Mouse (Mus musculus): ENCODE results near the gene Tnik. TPM values are rescaled to one million over a fixed set of nuclear protein-coding genes. Genes with fewer than 3 reads are reported as not detected.

Gene Tnik
- polyA plus RNA-seq, 1 experiment from 2014 or later = 14.7 TPM

DNA sequence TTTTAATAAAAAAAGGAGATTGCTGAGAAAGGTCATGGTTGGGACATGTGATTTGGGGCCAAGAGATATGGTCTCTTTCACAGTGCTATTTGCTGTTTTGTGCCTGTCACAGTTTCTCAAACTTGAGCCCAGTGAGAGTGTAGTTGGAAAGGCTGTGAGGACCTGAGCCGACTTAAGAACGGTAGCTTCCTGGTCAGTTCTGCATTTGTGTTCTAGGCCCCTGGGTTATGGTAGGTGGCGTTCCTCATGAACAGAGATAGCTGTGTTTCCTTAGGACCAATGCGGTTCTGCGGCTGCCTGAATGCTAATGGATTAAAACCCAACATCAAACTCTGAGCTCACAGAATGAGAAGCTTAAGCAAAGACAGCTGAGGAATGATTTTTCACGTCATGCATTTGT, 98.0 kb downstream of the Tnik start:
- 90% methylated on average over 6 of the region's 6 CpGs for WGBS
- no peak overlapping the region for H3K27ac ChIP-seq
- H3K9ac ChIP-seq = no peak overlapping the region
- H3K36me3 ChIP-seq = no peaks in the 10 kb centered on the region
- no peaks in the 10 kb centered on the region for H3K9me3 ChIP-seq
- ATAC-seq (ENCODE audit: insufficient read depth, low FRiP score, low read depth) = no peak
- H3K4me1 ChIP-seq = no peaks in the 10 kb centered on the region
- H3K4me2 ChIP-seq = no peak overlapping the region
- no peaks in the 10 kb centered on the region for H3K27me3 ChIP-seq (replicated peaks)
- H3K4me3 ChIP-seq (replicated peaks) = no peak overlapping the region

DNA sequence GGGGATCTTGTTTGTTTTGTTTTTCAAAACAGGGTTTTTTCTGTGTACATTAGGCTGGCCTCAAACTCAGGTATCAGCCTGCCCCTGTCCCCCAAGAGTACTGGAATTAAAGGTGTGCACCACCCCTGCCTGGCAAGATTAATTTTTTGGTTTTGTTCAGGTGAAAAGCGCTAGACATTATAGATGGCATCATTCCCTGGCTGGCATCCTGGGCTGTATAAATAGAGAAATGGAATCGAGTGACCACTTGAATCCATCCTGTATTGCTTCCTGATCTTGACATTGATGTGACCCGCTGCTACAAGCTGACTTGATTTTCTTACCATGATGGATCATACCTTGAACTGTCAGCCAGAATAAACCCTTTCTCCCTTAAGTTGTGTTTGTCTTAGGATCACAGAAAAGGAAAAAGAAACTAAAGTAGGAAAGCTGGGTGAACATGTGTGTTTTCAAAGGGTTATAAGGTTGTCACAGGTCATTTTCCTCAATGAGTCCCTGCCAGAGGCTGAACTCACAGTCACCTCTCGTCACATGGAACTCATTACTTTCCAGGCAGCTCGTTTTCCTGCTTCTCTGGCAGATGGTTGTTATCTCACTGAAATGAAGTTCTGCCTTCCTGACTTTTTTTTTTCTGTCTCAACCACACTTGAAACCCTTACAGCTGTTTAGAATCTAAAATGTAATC, 100.6 kb downstream of the Tnik start:
- ATAC-seq (ENCODE audit: insufficient read depth, low FRiP score, low read depth) = no peak
- WGBS = 49% methylated on average over 5 of the region's 5 CpGs

DNA sequence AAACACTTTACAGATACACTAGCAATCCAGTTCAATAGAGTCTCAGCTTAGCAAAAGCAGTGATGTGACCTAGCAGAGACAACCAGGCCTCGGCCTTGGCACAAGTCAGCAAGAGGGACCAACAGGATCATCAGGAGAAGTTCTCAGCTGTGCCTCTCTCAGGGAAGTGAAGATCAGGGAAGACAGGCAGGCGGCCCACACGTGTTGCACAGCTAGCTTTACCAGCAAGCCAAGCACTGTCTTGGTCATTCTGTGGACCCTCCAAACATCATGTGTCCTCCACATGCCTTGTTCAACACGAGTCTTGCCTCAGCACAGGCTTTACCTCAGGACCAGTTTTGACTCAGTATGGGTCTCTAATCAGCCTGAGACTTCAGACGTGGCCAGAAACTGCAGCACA, 105.7 kb downstream of the Tnik start:
- H3K27me3 ChIP-seq (replicated peaks) = no peaks in the 10 kb centered on the region
- no peak overlapping the region for H3K4me3 ChIP-seq (replicated peaks)
- no peak overlapping the region for H3K27ac ChIP-seq
- WGBS = 79% methylated on average over 5 of the region's 5 CpGs
- H3K9me3 ChIP-seq = no peaks in the 10 kb centered on the region
- no peak overlapping the region for H3K4me2 ChIP-seq
- no peak for ATAC-seq (ENCODE audit: insufficient read depth, low FRiP score, low read depth)
- no peaks in the 10 kb centered on the region for H3K36me3 ChIP-seq
- H3K4me1 ChIP-seq = no peaks in the 10 kb centered on the region
- no peak overlapping the region for H3K9ac ChIP-seq

More for the DNA sequence above, 100.6 kb downstream of the Tnik start:
- no peak overlapping the region for H3K4me2 ChIP-seq
- H3K9me3 ChIP-seq = no peaks in the 10 kb centered on the region
- H3K4me1 ChIP-seq = no peaks in the 10 kb centered on the region
- H3K27ac ChIP-seq = no peak overlapping the region
- no peak overlapping the region for H3K4me3 ChIP-seq (replicated peaks)
- no peaks in the 10 kb centered on the region for H3K27me3 ChIP-seq (replicated peaks)
- H3K9ac ChIP-seq = no peak overlapping the region
- H3K36me3 ChIP-seq = no peaks in the 10 kb centered on the region

DNA sequence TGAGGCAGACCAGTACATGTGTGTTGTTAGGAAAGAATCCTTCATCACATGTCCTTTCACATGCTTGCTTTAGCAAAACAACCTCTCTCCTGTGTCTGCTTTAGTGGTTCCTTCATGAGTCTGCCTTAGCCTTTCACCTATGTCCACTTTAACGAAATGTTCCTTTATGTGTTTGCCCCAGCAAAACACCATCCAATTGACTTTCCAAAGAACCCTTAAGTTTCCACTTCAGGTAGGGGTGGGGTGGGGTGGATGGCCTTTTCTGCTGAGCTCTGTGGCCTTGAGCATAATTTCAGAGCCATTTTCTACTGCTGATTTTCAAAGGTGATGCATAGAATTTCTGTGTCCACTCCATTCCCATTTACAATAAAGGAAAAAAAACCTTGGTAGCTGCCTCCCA, 106.3 kb downstream of the Tnik start:
- no peaks in the 10 kb centered on the region for H3K9me3 ChIP-seq
- H3K9ac ChIP-seq = no peak overlapping the region
- H3K4me1 ChIP-seq = no peaks in the 10 kb centered on the region
- H3K4me2 ChIP-seq = no peak overlapping the region
- 94% methylated on average over 1 of the region's 1 CpGs for WGBS
- H3K27ac ChIP-seq = no peak overlapping the region
- H3K36me3 ChIP-seq = no peaks in the 10 kb centered on the region
- no peaks in the 10 kb centered on the region for H3K27me3 ChIP-seq (replicated peaks)
- no peak overlapping the region for H3K4me3 ChIP-seq (replicated peaks)
- no peak for ATAC-seq (ENCODE audit: insufficient read depth, low FRiP score, low read depth)

DNA sequence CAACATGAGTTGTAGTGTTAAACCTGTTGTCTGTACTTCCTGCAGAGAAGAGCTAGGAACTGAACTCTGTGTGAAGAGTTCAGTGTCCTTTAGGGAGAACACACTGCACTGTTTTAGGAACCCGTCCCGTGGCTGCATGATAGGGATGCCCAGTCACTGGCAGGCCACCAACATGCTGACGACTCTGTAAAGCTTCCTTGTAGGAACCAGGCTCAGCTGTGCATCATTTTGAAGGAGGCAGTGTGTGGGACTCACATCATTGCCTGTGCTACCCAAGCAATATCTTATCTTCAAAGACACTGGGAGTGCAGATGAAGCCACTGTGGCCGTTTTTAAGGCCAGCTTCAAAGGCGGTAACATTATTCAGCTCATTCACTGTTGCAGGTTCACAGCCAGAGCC, 106.7 kb downstream of the Tnik start:
- ATAC-seq (ENCODE audit: insufficient read depth, low FRiP score, low read depth) = no peak
- Histone ChIP-seq H3K27ac (no peak overlapping the region), H3K4me1 (no peaks in the 10 kb centered on the region), H3K4me3 (replicated peaks) (no peak overlapping the region), H3K9me3 (no peaks in the 10 kb centered on the region), H3K9ac (no peak overlapping the region), H3K4me2 (no peak overlapping the region), H3K36me3 (no peaks in the 10 kb centered on the region), H3K27me3 (replicated peaks) (no peaks in the 10 kb centered on the region)
- 72% methylated on average over 5 of the region's 5 CpGs for WGBS

DNA sequence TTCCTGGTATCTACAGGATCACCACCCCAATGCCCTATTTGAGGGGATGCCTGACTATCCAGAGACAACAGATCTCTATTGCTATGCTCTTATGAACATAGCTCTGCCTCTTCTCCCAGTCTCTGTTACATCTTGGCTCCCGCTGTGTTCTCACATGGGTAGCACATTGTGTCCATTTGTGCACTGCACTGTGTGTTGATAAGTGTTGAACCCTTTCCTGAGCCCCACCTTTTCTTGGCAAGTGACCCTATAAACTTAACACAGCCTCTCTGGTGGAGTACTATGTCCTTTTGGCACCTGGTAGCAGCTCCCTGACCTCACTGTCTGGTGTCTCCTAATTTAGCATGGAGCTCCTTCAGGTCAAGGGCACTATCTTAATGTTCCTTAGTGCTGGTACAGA, 108.6 kb downstream of the Tnik start:
- Histone ChIP-seq H3K4me1 (no peaks in the 10 kb centered on the region), H3K27me3 (replicated peaks) (no peaks in the 10 kb centered on the region), H3K4me2 (no peak overlapping the region), H3K36me3 (no peaks in the 10 kb centered on the region), H3K9me3 (no peaks in the 10 kb centered on the region), H3K9ac (no peak overlapping the region), H3K27ac (no peak overlapping the region), H3K4me3 (replicated peaks) (no peak overlapping the region)
- WGBS = 94% methylated on average over 1 of the region's 1 CpGs
- ATAC-seq (ENCODE audit: insufficient read depth, low FRiP score, low read depth) = no peak

DNA sequence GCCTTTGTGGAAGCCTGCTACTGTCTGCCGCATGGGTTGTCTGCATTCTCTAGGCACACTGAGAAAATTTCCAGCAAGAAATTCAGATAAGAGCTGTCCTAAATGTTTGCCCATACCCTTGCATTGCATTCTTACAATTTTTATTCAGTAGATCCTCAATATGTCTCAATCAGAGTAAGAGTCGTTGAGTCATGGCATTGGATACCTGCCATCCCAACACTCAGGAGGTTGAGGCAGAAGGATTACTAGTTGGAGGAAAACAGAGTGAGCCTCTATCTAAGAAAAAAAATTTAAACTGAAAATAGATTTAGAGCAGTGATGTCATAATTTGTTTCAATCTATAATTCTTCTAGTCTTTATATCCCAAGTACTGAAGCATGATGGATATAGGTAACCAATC, 109.4 kb downstream of the Tnik start:
- Histone ChIP-seq H3K36me3 (no peaks in the 10 kb centered on the region), H3K27me3 (replicated peaks) (no peaks in the 10 kb centered on the region), H3K4me3 (replicated peaks) (no peak overlapping the region), H3K27ac (no peak overlapping the region), H3K4me2 (no peak overlapping the region), H3K9me3 (no peaks in the 10 kb centered on the region), H3K4me1 (no peaks in the 10 kb centered on the region), H3K9ac (no peak overlapping the region)
- WGBS = 91% methylated on average over 2 of the region's 2 CpGs
- no peak for ATAC-seq (ENCODE audit: insufficient read depth, low FRiP score, low read depth)

DNA sequence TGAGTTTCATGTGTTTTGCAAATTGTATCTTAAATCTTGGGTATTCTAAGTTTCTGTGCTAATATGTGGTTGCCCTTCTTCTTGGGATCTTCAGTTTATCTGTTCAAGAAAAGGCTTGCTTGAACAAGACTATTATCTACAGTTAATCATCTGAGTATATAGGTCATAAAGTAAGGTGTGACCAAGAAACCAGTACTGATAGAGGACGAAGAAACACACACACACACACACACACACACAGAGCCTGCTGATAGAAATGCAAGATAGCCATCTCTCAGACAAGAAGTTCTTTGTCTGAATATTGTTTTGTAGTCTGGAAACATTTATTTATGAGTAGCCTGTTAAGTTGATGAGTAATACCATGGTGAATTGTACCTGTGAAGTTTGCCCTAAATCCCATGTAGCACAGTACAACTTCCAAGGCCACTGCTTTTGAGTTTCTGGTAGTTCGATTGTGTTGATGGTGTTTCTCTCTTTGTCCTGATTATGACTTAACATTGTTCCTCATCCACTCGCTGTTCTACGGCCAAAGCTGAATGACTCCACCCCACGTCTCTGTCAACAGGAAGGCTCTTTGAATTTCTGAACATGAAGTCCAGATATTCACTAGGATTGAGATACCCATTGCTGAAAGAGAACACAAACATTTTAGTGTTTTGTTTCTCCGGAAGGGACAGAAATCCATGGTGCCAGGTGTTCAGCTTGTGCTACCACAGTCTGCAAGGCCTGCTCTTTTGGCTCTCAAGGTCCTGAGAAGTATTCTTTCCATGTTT, 111.9 kb downstream of the Tnik start:
- Histone ChIP-seq H3K9ac (no peak overlapping the region), H3K4me2 (no peak overlapping the region), H3K36me3 (no peaks in the 10 kb centered on the region), H3K4me3 (replicated peaks) (no peak overlapping the region), H3K27ac (no peak overlapping the region), H3K4me1 (no peaks in the 10 kb centered on the region), H3K27me3 (replicated peaks) (no peaks in the 10 kb centered on the region), H3K9me3 (no peaks in the 10 kb centered on the region)
- ATAC-seq (ENCODE audit: insufficient read depth, low FRiP score, low read depth) = no peak
- 78% methylated on average over 6 of the region's 6 CpGs for WGBS

DNA sequence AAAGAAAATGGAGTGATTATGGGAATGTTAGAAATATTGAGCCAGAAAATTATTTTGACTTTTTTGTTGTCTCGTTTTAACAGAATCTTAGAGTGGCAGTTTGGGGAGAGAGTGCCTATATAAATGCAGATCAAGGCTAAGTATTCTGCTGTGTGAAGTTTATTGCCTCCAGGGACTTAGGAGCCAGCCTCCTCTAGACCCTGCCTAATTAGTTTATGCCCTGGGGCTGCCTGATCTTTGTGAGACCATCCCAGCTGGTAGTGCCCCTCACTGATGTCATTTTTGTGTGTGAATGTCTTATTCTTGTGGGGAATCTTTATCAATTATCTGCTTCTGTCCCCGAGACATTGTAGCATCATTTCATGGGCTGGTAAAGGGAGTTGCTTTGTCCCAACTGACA, 117.2 kb downstream of the Tnik start:
- Histone ChIP-seq H3K4me2 (no peak overlapping the region), H3K4me3 (replicated peaks) (no peak overlapping the region), H3K9ac (no peak overlapping the region), H3K4me1 (no peaks in the 10 kb centered on the region), H3K27ac (no peak overlapping the region), H3K27me3 (replicated peaks) (no peaks in the 10 kb centered on the region), H3K36me3 (no peaks in the 10 kb centered on the region), H3K9me3 (no peaks in the 10 kb centered on the region)
- ATAC-seq (ENCODE audit: insufficient read depth, low FRiP score, low read depth) = no peak
- WGBS = 50% methylated on average over 2 of the region's 2 CpGs

DNA sequence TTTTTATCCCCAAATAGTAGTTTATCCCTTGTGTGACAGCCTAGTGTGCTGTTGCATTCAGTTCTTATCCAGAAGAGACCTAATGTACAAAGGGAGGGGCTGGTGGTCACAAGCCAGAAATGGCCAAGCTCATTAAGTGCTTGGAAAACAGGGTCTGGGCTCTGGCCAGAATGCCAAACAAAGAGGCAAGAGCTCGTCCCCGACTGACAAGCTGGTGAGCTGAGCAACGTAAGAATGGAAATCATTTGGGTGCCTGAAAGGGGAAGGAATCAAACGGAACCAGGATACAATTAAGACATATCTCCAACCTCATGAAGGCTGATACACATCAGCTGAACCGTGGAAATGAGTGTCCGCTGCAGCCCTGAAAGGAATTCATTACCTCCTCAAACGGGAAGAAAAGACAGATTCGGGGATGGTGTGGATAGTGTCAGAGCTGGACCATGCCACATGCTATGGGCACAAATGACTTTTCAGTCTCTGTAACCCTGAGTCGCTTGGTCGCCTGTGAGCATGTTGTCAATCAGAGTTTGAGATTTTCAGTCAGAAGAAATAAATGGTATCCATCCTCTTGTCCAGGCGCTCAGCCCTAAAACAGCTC, 120.6 kb downstream of the Tnik start:
- no peak for ATAC-seq (ENCODE audit: insufficient read depth, low FRiP score, low read depth)
- H3K9ac ChIP-seq = no peak overlapping the region
- H3K27ac ChIP-seq = no peak overlapping the region
- H3K4me1 ChIP-seq = no peaks in the 10 kb centered on the region
- 66% methylated on average over 11 of the region's 11 CpGs for WGBS
- H3K36me3 ChIP-seq = no peaks in the 10 kb centered on the region
- no peaks in the 10 kb centered on the region for H3K9me3 ChIP-seq
- H3K4me2 ChIP-seq = no peak overlapping the region
- H3K4me3 ChIP-seq (replicated peaks) = no peak overlapping the region
- H3K27me3 ChIP-seq (replicated peaks) = no peaks in the 10 kb centered on the region

DNA sequence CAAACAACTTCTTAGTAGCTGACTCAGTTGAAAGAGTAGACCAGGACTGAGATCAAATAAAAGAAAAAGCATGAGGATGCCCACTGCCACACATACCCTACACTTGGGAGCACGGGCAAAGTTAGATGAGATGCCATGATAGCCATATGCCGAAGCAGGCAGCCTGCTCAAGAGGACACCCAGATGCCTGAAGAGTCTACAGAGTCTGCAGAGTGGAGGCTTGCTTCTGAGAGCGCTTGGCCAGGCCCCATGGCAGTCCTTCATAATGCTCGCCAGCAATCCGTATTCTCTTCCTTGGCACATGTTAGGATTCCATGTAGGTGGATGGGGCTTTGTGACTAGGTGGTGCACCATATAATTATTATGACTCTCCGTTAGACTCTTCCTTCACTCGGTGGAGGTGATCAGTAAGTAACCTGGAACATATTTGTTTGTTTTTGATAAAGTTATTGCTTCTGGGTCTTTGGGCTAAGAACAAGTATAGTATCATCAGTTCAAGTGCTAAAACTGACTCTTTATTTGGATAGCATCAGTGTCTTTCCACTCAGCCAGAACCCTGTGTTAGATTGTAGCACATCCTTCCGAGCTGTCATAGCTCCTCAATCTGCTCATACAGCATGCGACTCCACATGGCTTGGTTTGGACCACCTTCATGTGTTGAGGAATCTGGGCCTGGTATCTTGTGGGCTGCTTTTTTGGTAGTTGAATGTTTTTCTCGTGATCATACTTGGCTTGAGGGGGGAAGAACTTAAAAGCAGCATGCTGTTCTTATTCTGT, 122.4 kb downstream of the Tnik start:
- H3K27me3 ChIP-seq (replicated peaks) = no peaks in the 10 kb centered on the region
- no peaks in the 10 kb centered on the region for H3K36me3 ChIP-seq
- no peak overlapping the region for H3K27ac ChIP-seq
- no peaks in the 10 kb centered on the region for H3K4me1 ChIP-seq
- H3K4me3 ChIP-seq (replicated peaks) = no peak overlapping the region
- H3K4me2 ChIP-seq = no peak overlapping the region
- H3K9me3 ChIP-seq = no peaks in the 10 kb centered on the region
- no peak for ATAC-seq (ENCODE audit: insufficient read depth, low FRiP score, low read depth)
- no peak overlapping the region for H3K9ac ChIP-seq
- WGBS = 88% methylated on average over 10 of the region's 10 CpGs

DNA sequence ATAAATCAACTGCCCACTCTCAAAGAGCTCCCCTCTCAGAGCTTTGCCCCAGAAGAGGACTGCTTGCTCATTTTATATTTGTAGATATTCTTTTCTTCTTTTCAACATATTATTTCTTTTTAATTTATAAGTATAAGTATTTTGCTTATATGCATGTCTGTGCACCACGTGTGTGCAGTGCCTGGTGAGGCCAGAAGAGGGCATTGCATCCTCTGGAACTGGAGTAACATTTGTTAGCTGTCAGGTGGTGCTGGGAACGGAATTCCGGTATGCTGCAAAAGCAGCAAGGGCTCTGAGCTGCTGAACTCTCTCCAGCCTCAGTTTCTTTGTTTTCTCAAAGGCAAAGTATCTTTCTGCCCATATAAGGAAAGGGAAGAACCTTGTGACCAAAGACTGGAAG, 125.5 kb downstream of the Tnik start:
- no peak overlapping the region for H3K27ac ChIP-seq
- no peak overlapping the region for H3K4me3 ChIP-seq (replicated peaks)
- no peaks in the 10 kb centered on the region for H3K9me3 ChIP-seq
- H3K4me2 ChIP-seq = no peak overlapping the region
- WGBS = 87% methylated on average over 3 of the region's 3 CpGs
- no peak overlapping the region for H3K9ac ChIP-seq
- H3K27me3 ChIP-seq (replicated peaks) = no peaks in the 10 kb centered on the region
- H3K36me3 ChIP-seq = no peaks in the 10 kb centered on the region
- no peaks in the 10 kb centered on the region for H3K4me1 ChIP-seq
- ATAC-seq (ENCODE audit: insufficient read depth, low FRiP score, low read depth) = no peak
